Mouse (Mus musculus) adrenal gland, adult 2 months (tissue): ENCODE data around the gene Lcn4. TPM values are rescaled to one million over a fixed set of nuclear protein-coding genes. Genes with fewer than 3 reads are reported as not detected.

Experiments used
- DNase-seq: peaks from one replicate; pipeline ENCODE4 v3.0.0; 2021
- long read RNA-seq: library from polyadenylated mRNA; stranded (forward); transcript quantifications from one replicate; pipeline ENCODE4 v2.0.0, GENCODE M21; 2021
- polyA plus RNA-seq: library from polyadenylated mRNA; depleted of rRNA; stranded (reverse); fragments of >200 nt; gene quantifications from 2 replicates; pipeline ENCODE4 v1.2.3, GENCODE M21; 2012; rRNA removed
- total RNA-seq, 2 experiments: library from RNA; stranded (reverse); gene quantifications; 2 replicates each; pipeline ENCODE4 v1.2.3; 2021

The Lcn4 gene
- total RNA-seq = not detected
- not detected in 2 replicates for polyA plus RNA-seq
- long read RNA-seq = 0 reads

DNA sequence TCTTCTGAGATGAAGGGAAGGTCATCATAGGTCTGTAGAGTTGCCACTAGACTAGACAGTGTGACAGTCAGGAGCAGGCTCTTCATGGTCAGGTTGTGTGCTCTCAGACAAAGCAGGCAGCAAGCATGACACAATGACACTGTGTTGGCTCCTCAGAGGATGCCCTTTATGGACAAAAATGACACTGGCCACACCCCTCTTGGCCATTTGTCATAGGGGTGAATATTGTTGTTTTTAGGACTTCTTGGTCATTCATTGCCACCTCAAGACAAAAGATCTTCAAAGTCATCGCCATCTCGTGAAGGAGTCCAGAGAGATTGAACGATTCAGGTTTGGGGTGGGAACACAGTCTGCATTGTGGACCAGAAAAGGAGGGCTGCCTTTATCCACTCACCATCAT lies at the start of gene Lcn4:
Lcn4 (minus strand) TSS at position 101 of the 400 bp plus-strand sequence.
- no peak for DNase-seq

DNA sequence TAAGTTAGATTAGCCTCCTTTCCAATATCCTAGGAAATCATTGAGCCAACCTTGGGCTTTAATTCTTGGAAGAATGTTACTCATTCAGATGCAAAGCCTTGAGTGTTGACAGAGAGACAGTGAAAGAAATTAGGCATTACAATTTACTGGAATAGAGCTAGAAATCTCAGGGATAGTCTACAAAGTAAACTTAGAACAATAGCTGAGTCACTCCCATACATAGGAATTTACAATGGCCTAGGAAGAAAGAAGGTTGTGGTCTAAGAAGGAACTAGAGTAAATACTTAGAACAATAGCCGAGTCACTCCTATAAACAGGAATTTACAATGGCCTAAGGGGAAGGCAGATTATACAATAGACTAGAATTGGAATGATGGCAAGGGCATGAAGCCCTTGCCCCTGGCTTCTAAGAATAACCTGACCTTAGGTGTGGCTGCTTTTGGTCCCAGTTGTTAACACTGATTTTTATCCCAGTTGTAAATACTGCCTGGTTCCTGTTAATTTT lies 15.1 kb upstream of the Lcn4 start:
- no peak for DNase-seq

DNA sequence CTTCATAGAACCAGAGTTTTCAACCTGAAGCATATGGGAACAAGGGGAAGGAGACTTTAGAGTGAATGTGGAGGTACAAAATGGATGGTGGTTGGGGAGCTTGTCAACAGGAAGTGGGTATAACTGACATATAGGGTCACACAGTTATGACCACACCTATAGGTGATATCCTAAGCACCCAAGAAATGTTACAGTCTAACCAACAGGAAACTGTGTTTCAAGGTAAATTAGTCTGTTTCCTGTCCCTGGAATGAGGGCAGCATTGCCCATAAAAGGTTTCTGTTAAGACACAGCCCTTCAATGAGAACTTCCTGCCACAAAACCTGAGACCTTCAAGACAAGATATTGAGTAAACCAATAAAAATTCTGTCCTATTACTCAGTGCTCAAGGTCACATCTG lies 2.3 kb downstream of the Lcn4 start:
- no peak for DNase-seq

DNA sequence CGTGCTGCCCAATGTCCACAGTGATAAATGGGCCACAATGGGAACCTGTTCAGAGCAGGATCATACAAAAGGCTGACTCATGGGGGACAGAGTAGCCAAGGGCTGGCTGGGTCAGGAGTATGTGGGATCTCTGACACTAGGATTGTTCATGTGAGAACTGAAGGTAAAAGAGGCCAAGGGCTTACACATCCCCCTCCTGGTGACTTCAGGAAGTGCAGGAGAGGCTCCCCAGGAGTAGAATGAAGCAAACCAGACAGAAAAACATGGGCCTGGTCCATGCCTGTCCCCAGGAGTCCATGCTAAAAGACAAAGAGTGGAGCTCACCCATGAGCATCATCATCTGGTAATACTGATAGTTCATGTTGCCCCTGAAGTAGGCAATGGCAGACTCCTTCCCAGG lies 7.5 kb downstream of the Lcn4 start:
- DNase-seq = peak; percentile 47

DNA sequence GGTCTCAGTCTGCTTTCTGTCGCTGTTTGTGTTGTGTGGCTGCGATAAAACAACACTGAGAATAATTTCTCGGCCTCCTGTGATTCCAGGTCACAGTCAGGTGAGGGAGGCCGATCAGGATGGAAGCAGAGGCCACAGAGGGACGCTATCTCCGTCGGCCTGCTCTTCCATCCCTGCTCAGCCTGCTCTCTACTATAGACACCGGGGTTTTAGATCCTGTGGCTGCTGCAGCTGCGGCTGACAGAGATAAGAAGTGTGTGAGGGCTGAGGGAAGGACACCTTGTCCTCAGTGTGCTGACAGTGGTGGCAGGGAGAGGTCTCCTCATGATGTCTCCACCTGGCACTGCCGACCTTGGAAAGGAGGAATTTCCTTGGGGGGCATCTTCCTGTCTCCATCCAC lies 8.0 kb downstream of the Lcn4 start:
- DNase-seq = no peak

DNA sequence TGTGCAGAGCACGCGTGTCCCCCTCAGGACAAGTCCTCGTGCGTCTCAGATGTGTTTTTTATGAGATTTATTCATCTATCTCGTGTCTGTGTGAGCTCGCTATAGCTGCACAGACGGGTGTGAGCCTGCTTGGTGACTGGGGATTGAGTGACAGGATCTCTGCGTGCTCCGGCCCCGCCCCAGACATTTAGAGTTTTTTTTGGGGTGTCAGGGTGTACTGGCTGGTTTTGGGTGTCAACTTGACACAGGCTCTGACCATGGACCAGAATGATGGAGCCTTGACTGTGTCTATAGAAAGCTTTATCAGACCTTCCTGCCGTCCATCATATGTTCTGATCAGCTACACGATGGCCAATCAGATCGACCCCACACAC lies 8.6 kb downstream of the Lcn4 start:
- no peak for DNase-seq

DNA sequence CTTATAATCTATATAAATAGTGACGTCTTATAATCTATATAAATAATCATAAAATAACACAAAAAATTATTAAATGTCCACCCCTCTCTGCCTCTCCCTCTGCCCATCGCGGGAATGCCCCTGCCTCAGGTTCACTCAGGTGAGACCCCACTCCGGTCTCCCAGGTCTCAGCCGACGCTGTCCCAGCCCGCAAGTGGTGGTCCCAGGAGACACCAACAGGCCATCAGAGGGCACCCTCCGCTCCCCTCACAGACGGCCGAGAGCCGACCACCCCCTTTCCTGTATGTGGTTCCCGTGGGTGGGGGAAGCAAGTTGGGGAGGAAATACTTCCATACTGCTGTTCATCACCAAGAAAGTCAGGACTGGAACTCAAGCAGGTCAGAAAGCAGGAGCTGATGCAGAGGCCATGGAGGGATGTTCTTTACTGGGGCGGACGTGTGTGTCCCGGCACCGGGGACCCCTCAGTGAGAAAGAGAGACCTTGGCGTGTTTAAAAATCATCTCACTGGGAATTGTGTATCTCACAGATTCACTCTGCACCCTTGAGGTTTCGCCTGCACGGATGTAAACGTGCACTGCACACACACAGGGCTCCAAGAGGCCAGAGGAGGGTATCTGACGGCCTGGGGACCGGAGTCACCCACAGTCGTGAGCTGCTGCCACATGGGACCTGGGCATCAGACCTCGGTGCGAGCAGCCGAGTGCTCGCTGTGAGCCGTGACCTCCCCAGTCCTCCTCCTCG lies 9.1 kb downstream of the Lcn4 start:
- DNase-seq = no peak

DNA sequence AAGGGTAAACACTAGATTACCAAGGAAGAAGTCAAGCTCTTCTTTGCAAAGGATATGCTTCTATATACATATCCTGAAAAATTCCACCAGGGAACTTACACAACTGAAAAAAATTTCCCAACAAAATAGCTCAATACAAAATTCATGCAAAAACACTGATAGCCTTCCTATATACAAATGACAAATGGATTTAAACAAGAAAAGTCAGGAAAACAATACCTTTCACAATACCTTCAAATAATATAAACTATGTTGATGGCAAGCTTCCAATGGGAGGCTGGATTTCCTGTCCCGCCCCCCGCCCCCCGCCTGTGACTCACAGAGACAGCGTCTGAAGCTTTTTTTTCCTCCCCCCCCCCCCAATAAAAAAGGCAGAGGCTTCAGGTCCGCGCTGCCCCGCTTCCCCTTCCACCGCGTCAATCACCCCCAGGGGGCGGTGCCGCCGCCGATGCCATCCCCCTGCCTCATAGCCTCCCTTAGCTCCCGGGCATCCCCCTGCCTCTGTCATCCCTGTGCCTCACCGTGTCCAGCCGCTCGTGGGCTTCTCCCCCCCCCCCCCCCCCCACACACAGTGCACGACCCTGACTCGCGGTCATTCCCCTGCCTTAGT lies 9.8 kb downstream of the Lcn4 start:
- no peak for DNase-seq

DNA sequence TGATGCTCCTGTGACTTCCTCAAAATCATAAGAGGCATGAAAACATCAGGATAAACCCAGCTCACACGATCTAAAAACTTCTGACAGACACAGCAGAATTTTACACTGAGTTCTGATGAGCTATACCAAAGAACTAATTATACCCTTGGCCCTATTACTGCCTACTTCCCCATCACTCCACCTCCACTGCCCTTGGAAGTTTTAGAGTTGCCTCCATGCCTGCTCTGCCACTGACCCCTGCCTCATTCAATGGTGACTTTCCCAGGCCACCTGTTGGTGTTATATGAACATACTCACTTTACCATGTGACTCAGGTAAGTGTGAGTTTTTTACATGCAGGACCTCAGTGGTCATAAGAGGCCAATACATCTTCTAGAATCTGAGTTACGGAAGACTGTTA lies 13.7 kb downstream of the Lcn4 start:
- DNase-seq = no peak

DNA sequence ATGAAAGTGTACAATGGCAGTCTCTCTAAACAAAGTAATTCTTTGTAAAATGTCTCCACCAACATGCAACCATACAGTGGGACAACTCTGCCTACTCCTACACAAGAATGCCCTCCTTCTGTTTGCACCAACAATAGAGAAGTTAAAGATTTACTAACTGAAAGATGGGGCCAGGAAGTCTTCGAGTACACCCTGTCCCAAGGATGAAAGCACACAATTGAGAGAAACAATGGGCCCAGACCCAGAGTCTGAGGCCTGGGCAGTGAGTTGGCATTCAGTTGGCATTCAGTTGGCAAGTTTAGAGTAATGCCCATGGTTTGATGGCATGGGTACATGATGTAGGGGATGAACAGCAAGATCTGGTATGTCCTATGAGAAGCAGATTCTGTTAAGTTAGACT lies 16.4 kb downstream of the Lcn4 start:
- DNase-seq = no peak

DNA sequence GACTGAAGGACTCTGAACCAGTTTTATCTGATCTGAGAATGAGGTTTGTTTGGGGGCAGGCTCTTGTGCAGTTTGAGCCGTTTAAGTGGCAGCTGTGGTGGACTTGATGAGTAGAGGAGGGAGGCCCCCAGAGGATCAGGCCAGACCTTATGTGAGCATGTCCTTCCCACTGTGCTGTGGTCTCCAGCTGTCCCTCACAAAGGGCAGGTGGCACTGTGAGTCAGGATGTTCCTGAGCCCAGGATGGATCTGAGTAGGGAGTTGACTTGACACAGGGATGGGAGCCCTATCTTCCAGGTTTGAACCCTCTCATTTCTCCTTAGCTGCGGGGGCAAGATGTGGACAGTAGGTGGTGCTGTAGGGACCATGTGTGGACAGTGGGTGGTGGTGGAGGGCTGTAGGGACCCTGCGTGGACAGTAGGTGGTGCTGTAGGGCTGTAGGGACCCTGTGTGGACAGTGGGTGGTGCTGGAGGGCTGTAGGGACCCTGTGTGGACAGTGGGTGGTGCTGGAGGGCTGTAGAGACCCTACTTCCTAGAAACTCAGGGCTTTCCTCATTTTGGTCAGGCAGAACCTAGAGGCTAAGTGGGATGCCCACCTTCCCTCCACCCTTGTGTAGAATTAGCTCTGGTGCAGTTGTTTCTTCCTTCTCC lies 24.3 kb downstream of the Lcn4 start:
- peak; percentile 75 for DNase-seq

DNA sequence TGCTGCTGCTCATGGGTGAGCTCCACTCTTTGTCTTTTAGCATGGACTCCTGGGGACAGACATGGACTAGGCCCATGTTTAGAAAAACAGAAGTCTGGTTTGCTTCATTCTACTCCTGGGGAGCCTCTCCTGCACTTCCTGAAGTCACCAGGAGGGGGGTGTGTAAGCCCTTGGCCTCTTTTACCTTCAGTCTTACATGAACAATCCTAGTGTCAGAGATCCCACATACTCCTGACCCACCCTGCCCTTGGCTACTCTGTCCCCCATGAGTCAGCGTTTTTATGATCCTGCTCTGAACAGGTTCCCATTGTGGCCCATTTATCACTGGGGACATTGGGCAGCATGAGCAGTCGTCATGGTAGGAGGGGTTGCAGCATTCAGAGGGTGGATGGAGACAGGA lies 27.1 kb downstream of the Lcn4 start:
- DNase-seq = peak; percentile 60

DNA sequence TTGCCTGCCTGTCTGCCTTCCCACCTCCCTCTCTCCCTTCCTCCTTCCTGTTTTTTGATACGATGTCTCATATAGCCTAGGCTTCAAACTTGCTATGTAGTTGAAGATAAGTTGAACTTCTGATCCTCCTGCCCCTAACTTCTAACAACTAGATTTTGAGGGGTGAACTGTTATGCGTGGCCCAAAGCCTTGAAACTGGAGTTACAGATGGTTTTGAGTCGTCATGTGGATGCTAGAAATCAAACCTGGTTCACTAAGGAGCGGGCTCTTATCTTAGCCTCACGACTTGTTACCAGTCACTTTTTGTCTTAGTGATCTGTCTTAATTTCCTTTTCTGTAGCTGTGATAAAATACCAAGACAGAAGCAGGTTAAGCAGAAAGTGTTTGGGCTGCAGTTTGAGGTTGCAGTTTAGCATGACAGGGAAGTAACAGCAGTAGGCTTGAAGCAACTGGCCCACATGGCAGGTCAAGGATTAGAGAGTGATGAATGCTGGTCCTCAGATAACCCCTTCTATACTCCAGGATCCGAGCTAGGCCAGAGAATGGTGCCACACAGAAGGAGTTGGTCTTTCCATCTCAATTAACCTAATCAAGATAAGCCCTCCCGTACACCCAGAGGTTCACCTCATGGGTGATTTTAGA lies 30.0 kb downstream of the Lcn4 start:
- peak; percentile 31 for DNase-seq

DNA sequence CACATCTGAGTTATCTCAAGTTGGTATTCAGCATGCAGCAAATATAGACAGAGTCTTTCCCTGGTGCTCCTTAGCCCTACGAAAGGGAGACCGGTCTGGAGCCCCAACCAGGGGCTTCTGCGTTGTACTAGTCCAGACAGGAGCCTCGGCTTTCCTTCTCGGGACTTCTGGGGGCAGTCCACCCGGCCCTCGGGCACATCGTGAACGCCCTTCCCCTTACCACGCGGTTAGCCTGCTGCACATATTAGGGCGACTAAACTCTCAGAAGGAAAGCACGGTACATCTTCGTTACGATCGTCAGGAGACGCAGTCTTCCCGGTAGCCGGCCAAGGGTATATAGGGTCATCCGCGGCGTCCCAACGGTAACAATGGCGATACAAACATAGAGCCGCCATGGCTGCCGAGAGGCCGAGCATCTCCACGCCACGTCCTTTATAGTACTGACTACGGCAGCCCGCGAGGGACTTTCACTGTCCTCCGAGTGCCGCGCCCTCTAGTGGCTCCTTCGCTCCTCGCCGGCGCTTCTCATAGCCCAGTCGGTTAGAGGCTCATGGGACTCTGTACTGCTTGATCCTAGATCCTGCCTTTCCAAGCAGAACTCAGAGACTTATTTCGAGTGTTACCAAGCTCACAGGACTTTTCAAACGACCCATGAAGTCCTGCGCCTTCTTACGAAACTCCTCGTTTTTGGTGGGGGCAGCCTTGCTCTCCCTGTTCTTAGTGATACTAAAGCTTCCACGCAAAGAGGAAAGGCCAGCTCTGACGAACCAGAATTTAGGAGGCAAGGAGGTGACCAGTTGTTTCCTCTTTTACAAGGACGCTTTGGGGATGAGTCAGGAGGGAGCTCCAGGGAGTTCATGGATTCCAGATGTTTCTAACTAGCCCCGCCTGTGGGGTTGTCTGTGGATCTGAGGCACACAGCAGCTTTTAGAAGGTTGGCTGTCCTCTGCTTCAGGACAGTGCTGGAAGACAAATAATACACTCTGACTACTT lies 30.9 kb downstream of the Lcn4 start:
- peak; percentile 96 for DNase-seq

DNA sequence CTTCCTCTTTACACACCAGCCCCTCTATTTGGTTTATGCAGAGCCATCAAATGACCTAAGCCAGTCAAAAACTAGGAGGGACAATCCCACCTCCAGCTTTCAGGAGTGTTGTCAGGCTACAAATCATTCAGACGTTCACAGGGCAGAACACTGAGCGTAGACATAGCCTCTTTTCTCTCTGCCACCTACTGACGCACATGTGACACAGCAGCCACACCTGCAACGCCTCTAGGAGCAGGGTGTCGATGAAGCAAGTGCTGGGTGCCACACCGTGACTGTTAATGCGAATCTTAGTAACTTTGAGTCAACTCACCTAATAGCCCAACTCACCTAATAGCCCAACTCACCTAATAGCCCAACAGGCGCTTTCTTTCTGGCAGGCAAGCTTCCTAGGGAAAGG lies 32.0 kb downstream of the Lcn4 start:
- peak; percentile 51 for DNase-seq

DNA sequence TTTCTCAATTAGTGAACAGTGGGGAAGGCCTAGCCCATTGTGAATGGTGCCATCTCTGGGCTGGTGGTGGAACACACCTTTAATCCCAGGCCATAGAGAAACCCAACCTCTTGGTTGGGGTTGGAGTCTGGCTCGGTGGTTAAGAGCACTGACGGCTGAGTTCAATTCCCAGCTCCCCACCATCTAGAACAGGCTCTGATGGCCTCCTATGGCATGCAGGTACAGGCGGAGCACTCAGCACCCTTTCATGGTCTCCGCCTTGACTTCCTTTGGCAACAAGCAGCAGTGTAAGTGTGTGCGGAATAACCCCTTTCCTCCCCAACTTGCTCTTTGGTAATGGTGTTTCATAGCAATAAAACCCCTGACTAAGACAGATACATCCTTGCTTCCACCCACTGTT lies 32.5 kb downstream of the Lcn4 start:
- no peak for DNase-seq

DNA sequence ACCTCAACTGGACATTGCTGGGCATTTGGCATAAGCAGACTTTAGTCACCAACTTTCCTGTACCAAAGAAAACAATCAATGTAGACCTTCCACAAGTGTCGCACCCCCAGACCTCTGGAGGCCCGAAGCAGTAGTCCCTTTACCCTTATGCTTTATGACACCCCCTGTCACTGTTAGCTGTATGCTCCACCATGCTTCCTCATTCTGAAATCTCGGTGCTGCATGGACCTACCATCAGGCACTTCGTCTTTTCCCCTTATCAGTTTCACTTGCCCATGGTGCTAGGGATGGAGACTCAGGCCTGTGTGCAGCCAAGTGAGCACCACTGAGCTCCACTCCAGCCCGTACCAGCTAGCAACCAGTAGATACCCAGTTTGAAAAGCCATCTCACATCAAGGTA lies 33.0 kb downstream of the Lcn4 start:
- DNase-seq = no peak

DNA sequence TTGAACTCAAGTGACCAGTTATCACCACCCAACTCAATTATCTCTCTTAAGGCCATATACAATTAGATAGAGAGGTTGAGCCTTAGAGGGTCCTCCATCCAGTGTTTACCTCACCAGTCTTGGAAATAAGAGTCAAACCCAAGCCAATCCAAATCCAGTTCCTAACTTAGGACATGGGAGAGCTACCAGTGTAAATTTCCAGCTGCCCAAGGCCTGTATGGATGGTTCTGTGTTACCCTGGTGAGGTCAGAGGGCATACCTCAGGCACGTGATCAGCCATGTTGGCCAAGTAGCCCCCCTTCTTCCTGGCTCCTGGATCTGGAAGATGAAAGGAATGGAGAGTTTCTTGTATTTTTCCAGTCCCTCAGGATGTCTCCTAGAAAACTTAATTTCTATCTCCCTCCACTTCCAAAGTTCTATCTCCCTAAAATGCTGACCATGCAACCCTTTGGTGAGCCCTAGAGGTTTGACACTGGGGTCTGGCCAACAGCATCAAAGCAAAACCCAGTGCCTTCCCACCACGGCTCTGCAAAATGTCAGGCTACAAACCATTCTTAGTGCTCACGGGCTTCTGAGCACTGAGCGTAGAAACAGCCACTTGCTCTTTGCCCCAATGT lies 33.7 kb downstream of the Lcn4 start:
- DNase-seq = no peak

DNA sequence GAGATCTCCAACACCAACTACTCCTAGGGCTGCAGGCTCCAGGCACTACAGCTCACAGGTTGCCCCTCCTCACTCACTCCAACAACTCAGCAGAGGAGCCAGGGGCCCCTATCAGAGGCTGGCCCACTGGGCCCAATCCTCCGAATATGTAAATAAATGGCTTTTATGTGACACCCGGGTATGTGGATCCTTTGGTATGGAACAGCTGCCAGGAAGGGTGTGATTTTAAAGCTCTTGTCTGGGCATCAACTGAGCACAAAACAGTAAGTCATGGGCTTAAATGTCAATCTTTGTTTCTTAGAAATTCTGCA lies 34.8 kb downstream of the Lcn4 start:
- DNase-seq = no peak

DNA sequence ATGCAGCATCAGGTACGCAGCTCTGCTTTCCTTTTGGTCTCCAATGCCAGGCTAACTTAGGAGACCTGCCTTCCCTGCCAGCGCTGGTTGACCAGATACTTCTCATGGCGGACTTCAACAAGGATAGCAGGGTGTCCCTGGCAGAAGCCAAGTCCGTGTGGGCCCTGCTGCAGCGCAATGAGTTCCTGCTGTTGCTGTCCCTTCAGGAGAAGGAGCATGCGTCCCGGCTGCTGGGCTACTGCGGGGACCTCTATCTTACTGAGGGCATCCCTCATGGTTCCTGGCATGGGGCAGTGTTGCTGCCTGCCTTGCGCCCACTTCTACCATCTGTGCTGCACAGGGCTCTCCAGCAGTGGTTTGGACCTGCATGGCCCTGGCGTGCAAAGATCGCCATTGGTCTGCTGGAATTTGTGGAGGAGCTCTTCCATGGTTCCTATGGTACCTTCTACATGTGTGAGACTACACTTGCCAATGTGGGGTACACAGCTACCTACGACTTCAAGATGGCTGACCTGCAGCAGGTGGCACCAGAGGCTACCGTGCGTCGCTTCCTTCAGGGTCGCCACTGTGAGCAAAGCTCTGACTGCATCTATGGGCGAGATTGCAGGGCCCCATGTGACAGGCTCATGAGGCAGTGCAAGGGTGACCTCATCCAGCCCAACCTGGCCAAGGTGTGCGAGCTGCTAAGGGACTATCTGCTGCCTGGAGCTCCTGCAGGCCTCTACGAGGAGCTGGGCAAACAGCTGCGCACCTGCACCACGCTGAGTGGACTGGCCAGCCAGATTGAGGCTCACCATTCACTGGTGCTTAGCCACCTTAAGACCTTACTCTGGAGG lies 35.4 kb downstream of the Lcn4 start:
- DNase-seq = no peak
